Mouse (Mus musculus): Measurements from ENCODE around the gene Tm4sf20. TPM values are rescaled to one million over a fixed set of nuclear protein-coding genes. Genes with fewer than 3 reads are reported as not detected.

Tm4sf20 gene
- polyA plus RNA-seq, 1 experiment: not detected

DNA sequence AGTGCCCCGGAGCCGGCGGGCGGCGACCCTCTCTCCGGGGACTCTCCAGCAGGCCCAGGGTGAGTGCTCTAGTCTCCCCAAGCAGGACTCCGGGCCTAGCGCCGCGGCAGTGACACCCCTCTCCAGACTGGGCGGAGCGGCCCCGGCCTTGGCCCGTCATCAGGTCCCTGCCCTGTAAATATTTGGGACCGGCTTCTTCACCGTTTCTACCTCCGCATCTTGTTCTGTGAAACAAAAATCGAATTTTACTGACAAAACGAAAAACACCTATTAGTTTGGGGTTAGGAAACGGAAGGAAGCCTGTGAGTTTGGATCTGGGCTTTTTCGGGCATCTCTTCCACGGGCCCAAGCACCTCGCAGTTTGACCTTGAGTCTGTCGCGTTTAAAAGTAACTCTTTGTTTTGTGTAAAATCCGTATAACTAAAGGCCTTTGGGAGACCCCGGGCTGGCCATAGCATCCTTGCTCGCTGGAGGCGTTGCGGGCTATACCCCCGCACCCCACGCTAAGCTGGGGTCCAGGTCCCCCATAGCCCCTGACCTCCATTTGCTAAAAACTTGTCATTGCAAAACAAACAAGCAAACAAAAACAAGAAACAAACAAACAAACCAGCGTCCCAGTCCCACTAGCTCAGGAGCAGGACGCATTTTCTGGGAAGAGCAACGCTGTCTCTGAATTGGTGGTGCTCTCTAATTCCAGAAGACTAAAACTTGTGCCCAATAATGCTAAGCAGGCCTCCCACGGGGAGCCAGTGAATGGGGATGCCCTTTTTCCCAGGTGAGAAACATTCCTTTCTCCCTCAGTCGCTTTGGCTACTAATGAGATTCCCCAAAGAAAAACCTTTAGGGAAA is 43.0 kb downstream of the Tm4sf20 start:
- Histone ChIP-seq H3K4me3 (ENCODE audit: insufficient read depth, low read length) (peak overlapping the region; percentile 83), H3K4me1 (ENCODE audit: control insufficient read depth, insufficient read depth, low read length) (peaks cover 6% of the 10 kb centered on the region), H3K27ac (ENCODE audit: insufficient read depth, low read depth, low read length) (peak overlapping the region; percentile 63)
- TF ChIP-seq CTCF (IDR thresholded peaks at IDR 0.05; ENCODE audit: low read depth, low read length) (no peak), POLR2A (IDR thresholded peaks at IDR 0.05; ENCODE audit: borderline replicate concordance, low read depth, low read length) (no peak)

- Histone ChIP-seq H3K4me1 (ENCODE audit: control insufficient read depth, insufficient read depth, low read length) (peaks cover 6% of the 10 kb centered on the region), H3K4me3 (ENCODE audit: insufficient read depth, low read length) (peak within 1 kb of the TSS; percentile 83), H3K27ac (ENCODE audit: insufficient read depth, low read depth, low read length) (peak within 1 kb of the TSS; percentile 63)
- TF ChIP-seq CTCF (IDR thresholded peaks at IDR 0.05; ENCODE audit: low read depth, low read length): no peak
- TF ChIP-seq POLR2A (IDR thresholded peaks at IDR 0.05; ENCODE audit: borderline replicate concordance, low read depth, low read length): no peak
Observed at GRCm38 (mm10) chr1:82724339-82725025, 43.8 kb downstream of the Tm4sf20 start, which contains the start of gene Mff. Gene Mff (plus strand): TSS chr1:82724890.

DNA sequence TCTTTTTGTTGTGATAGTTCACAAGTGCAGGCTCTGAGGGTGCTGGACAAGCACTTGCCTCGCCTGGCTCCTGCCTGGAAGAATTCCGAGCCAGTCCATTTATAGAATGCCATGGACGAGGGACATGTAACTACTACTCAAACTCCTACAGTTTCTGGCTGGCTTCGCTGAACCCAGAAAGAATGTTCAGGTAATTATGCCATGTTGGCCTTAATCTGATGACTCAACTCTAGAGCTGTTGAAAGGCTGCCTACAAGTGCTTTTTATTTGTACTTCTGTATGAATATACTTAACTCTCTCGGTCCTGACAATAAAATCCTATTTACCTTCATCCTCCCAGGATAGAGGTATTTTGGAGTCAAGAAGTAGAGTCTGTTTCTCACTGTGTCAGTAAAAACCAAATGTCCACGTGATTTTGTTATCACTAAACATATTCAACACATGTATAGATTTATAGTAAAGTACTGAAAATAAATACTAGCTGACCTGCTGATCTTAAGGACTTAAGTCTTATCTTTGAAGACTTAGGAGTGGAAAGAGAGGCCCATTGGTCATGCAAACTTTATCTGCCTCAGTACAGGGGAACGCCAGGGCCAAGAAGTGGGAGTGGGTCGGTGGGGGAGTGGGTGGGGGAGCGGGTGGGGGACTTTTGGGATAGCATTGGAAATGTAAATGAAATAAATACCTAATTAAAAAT is 50.3 kb downstream of the Tm4sf20 start:
- Histone ChIP-seq H3K27ac (ENCODE audit: insufficient read depth, low read depth, low read length) (no peak overlapping the region), H3K4me3 (ENCODE audit: insufficient read depth, low read length) (no peak overlapping the region), H3K4me1 (ENCODE audit: control insufficient read depth, insufficient read depth, low read length) (no peaks in the 10 kb centered on the region)
- TF ChIP-seq POLR2A (IDR thresholded peaks at IDR 0.05; ENCODE audit: borderline replicate concordance, low read depth, low read length): no peak
- no peak for TF ChIP-seq CTCF (IDR thresholded peaks at IDR 0.05; ENCODE audit: low read depth, low read length)

Other genes with a start within 250 kb of the Tm4sf20 start
- gene Col4a4, start 181.6 kb downstream of the Tm4sf20 start, polyA plus RNA-seq (2012; ENCODE audit: insufficient read depth, insufficient read length, missing spikeins): not detected in 2 replicates
- gene Col4a3, start 181.5 kb downstream of the Tm4sf20 start, polyA plus RNA-seq (2012; ENCODE audit: insufficient read depth, insufficient read length, missing spikeins): 0.45 TPM in 1 of 2 replicates, not detected in the other
- 109 and 112 TPM in 2 replicates for gene Mff, start 43.6 kb downstream of the Tm4sf20 start, polyA plus RNA-seq (2012; ENCODE audit: insufficient read depth, insufficient read length, missing spikeins)
- not detected in 2 replicates for gene Gm47791, start 2.8 kb upstream of the Tm4sf20 start, polyA plus RNA-seq (2012; ENCODE audit: insufficient read depth, insufficient read length, missing spikeins)
- gene Agfg1, start 71.0 kb upstream of the Tm4sf20 start, polyA plus RNA-seq (2012; ENCODE audit: insufficient read depth, insufficient read length, missing spikeins): 31.8 and 38.3 TPM in 2 replicates
- gene A030005L19Rik, start 144.9 kb upstream of the Tm4sf20 start, polyA plus RNA-seq (2012; ENCODE audit: insufficient read depth, insufficient read length, missing spikeins): 1.6 and 2.0 TPM in 2 replicates
- gene A030014E15Rik, start 156.5 kb upstream of the Tm4sf20 start, polyA plus RNA-seq (2012; ENCODE audit: insufficient read depth, insufficient read length, missing spikeins): not detected in 2 replicates
- not detected in 2 replicates for gene Gm6217, start 162.9 kb upstream of the Tm4sf20 start, polyA plus RNA-seq (2012; ENCODE audit: insufficient read depth, insufficient read length, missing spikeins)
- gene A030003K21Rik, start 174.9 kb upstream of the Tm4sf20 start, polyA plus RNA-seq (2012; ENCODE audit: insufficient read depth, insufficient read length, missing spikeins): not detected in 2 replicates
- gene Gm7544, start 187.6 kb upstream of the Tm4sf20 start, polyA plus RNA-seq (2012; ENCODE audit: insufficient read depth, insufficient read length, missing spikeins): not detected in 2 replicates
- not detected in 2 replicates for gene Gm47955, start 191.8 kb upstream of the Tm4sf20 start, polyA plus RNA-seq (2012; ENCODE audit: insufficient read depth, insufficient read length, missing spikeins)
- gene Gm47959, start 232.1 kb upstream of the Tm4sf20 start, polyA plus RNA-seq (2012; ENCODE audit: insufficient read depth, insufficient read length, missing spikeins): not detected in 2 replicates

Data from bone marrow macrophage, adult 2 months (primary cell).